Mouse (Mus musculus): ENCODE measurements around the gene Araf. TPM values are rescaled to one million over a fixed set of nuclear protein-coding genes. Genes with fewer than 3 reads are reported as not detected.
A peak's percentile ranks its signal among the peaks of the same experiment; 100 is the strongest.

Araf gene
- polyA plus RNA-seq, 1 experiment: 173 TPM

GRCm38 (mm10) chrX:20848256-20848984 is 50.8 kb downstream of the Araf start:
- Histone ChIP-seq H3K27me3 (replicated peaks; ENCODE audit: control insufficient read depth, insufficient read depth, low read length) (no peaks in the 10 kb centered on the region), H3K36me3 (ENCODE audit: control insufficient read depth, insufficient read depth, low read length) (no peaks in the 10 kb centered on the region), H3K4me3 (ENCODE audit: insufficient read depth, low read depth, low read length) (peak overlapping the region; percentile 82), H3K4me1 (ENCODE audit: control insufficient read depth, insufficient read depth, low read length) (no peaks in the 10 kb centered on the region; the same call in 1 of the 2 replicates), H3K27ac (ENCODE audit: insufficient read depth, low read depth, low read length) (0 out of 2 replicates have a peak overlapping the region, but pooled peaks have one; percentile 43)
- TF ChIP-seq CTCF (conservative IDR thresholded peaks at IDR 0.05; ENCODE audit: insufficient read depth, insufficient read length, low read depth, low read length) (no peak), POLR2A (IDR thresholded peaks at IDR 0.05; ENCODE audit: low read depth, low read length) (peak; percentile 70)
- under 1% methylated on average over 42 of the region's 42 CpGs for WGBS
- DNase-seq: peak; percentile 98

- Histone ChIP-seq H3K27ac (ENCODE audit: insufficient read depth, low read depth, low read length) (no peak overlapping the region), H3K36me3 (ENCODE audit: control insufficient read depth, insufficient read depth, low read length) (no peaks in the 10 kb centered on the region; the same call in 1 of the 2 replicates), H3K4me3 (ENCODE audit: insufficient read depth, low read depth, low read length) (no peak overlapping the region), H3K27me3 (replicated peaks; ENCODE audit: control insufficient read depth, insufficient read depth, low read length) (no peaks in the 10 kb centered on the region), H3K4me1 (ENCODE audit: control insufficient read depth, insufficient read depth, low read length) (no peaks in the 10 kb centered on the region; the same call in 1 of the 2 replicates)
- WGBS: 94% methylated on average over 7 of the region's 7 CpGs
- no peak for TF ChIP-seq POLR2A (IDR thresholded peaks at IDR 0.05; ENCODE audit: low read depth, low read length)
- TF ChIP-seq CTCF (conservative IDR thresholded peaks at IDR 0.05; ENCODE audit: insufficient read depth, insufficient read length, low read depth, low read length): no peak
- no peak for DNase-seq
Measured at GRCm38 (mm10) chrX:20853794-20854193, 56.2 kb downstream of the Araf start.

GRCm38 (mm10) chrX:20861453-20862104 is 64.0 kb downstream of the Araf start:
- no peak for TF ChIP-seq POLR2A (IDR thresholded peaks at IDR 0.05; ENCODE audit: low read depth, low read length)
- TF ChIP-seq CTCF (conservative IDR thresholded peaks at IDR 0.05; ENCODE audit: insufficient read depth, insufficient read length, low read depth, low read length): no peak
- 29% methylated on average over 5 of the region's 5 CpGs for WGBS
- H3K4me3 ChIP-seq (ENCODE audit: insufficient read depth, low read depth, low read length): no peak overlapping the region

GRCm38 (mm10) chrX:20862105-20863065 is 64.8 kb downstream of the Araf start:
- H3K36me3 ChIP-seq (ENCODE audit: control insufficient read depth, insufficient read depth, low read length): no peaks in the 10 kb centered on the region
- TF ChIP-seq CTCF (conservative IDR thresholded peaks at IDR 0.05; ENCODE audit: insufficient read depth, insufficient read length, low read depth, low read length) (no peak), POLR2A (IDR thresholded peaks at IDR 0.05; ENCODE audit: low read depth, low read length) (no peak)
- no peak overlapping the region for H3K4me3 ChIP-seq (ENCODE audit: insufficient read depth, low read depth, low read length)
- WGBS: 32% methylated on average over 29 of the region's 29 CpGs
- no peaks in the 10 kb centered on the region for H3K4me1 ChIP-seq (ENCODE audit: control insufficient read depth, insufficient read depth, low read length)
- no peaks in the 10 kb centered on the region for H3K27me3 ChIP-seq (replicated peaks; ENCODE audit: control insufficient read depth, insufficient read depth, low read length)
- no peak for DNase-seq
- no peak overlapping the region for H3K27ac ChIP-seq (ENCODE audit: insufficient read depth, low read depth, low read length)

More at GRCm38 (mm10) chrX:20861453-20862104, 64.0 kb downstream of the Araf start:
- Histone ChIP-seq H3K27ac (ENCODE audit: insufficient read depth, low read depth, low read length) (no peak overlapping the region), H3K27me3 (replicated peaks; ENCODE audit: control insufficient read depth, insufficient read depth, low read length) (no peaks in the 10 kb centered on the region), H3K4me1 (ENCODE audit: control insufficient read depth, insufficient read depth, low read length) (no peaks in the 10 kb centered on the region), H3K36me3 (ENCODE audit: control insufficient read depth, insufficient read depth, low read length) (no peaks in the 10 kb centered on the region)
- DNase-seq: no peak

- TF ChIP-seq CTCF (conservative IDR thresholded peaks at IDR 0.05; ENCODE audit: insufficient read depth, insufficient read length, low read depth, low read length) (no peak), POLR2A (IDR thresholded peaks at IDR 0.05; ENCODE audit: low read depth, low read length) (no peak)
- Histone ChIP-seq H3K36me3 (ENCODE audit: control insufficient read depth, insufficient read depth, low read length) (no peaks in the 10 kb centered on the region), H3K4me3 (ENCODE audit: insufficient read depth, low read depth, low read length) (no peak overlapping the region), H3K4me1 (ENCODE audit: control insufficient read depth, insufficient read depth, low read length) (no peaks in the 10 kb centered on the region), H3K27me3 (replicated peaks; ENCODE audit: control insufficient read depth, insufficient read depth, low read length) (no peaks in the 10 kb centered on the region), H3K27ac (ENCODE audit: insufficient read depth, low read depth, low read length) (no peak overlapping the region)
- no peak for DNase-seq
- 70% methylated on average over 9 of the region's 9 CpGs for WGBS
Measured at GRCm38 (mm10) chrX:20863161-20864101, 65.8 kb downstream of the Araf start.

- Histone ChIP-seq H3K4me3 (ENCODE audit: insufficient read depth, low read depth, low read length) (no peak overlapping the region), H3K27ac (ENCODE audit: insufficient read depth, low read depth, low read length) (no peak overlapping the region), H3K4me1 (ENCODE audit: control insufficient read depth, insufficient read depth, low read length) (no peaks in the 10 kb centered on the region), H3K36me3 (ENCODE audit: control insufficient read depth, insufficient read depth, low read length) (no peaks in the 10 kb centered on the region), H3K27me3 (replicated peaks; ENCODE audit: control insufficient read depth, insufficient read depth, low read length) (no peaks in the 10 kb centered on the region)
- TF ChIP-seq CTCF (conservative IDR thresholded peaks at IDR 0.05; ENCODE audit: insufficient read depth, insufficient read length, low read depth, low read length) (no peak), POLR2A (IDR thresholded peaks at IDR 0.05; ENCODE audit: low read depth, low read length) (no peak)
- no peak for DNase-seq
- 59% methylated on average over 4 of the region's 4 CpGs for WGBS
Measured at GRCm38 (mm10) chrX:20868091-20868490, 70.5 kb downstream of the Araf start.
